Mouse (Mus musculus) kidney, postnatal 36 days (tissue): ENCODE measurements around the gene Dnah14.

Experiments
- DNase-seq, 2 experiments: peaks; one replicate each; pipeline ENCODE4 v3.0.0; 2021 to 2022; ENCODE audit warnings: mixed read lengths in 2 of 2

The Dnah14 gene

GRCm38 (mm10) chr1:181793541-181793940 is 217.2 kb downstream of the Dnah14 start:
- DNase-seq = peak; percentile 40 to 60

- no peak for DNase-seq
These were observed 223.6 kb downstream of the Dnah14 start for GRCm38 (mm10) chr1:181799911-181800310.

GRCm38 (mm10) chr1:181800667-181801066 is 224.3 kb downstream of the Dnah14 start:
- no peak for DNase-seq

GRCm38 (mm10) chr1:181811481-181812223 is 235.3 kb downstream of the Dnah14 start:
- no peak for DNase-seq

GRCm38 (mm10) chr1:181826716-181827115 is 250.4 kb downstream of the Dnah14 start:
- DNase-seq = no peak

- peak; percentile 17 to 64 for DNase-seq
These were observed 252.0 kb downstream of the Dnah14 start for GRCm38 (mm10) chr1:181828365-181828764.

DNA sequence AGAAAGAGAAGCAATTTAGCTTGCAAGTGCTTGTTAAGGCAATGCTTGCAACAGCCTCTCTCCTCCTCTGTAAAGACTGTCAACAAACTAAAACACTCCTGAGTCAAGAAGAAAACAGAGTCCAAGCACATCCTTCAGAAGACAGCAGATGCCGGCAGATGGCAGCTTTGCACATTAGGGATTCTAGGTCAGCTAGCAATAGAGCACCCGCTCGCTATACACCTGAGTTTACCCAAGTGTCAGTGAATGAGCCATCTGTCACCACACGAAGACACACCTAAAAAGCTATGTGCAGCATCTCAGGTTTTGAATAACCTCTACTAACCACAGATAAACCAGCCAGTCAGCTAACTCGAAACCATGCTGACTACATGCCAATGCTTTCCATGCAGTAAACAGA is 256.4 kb downstream of the Dnah14 start:
- no peak for DNase-seq

- no peak for DNase-seq
These were observed 256.8 kb downstream of the Dnah14 start for GRCm38 (mm10) chr1:181833143-181833542.

DNA sequence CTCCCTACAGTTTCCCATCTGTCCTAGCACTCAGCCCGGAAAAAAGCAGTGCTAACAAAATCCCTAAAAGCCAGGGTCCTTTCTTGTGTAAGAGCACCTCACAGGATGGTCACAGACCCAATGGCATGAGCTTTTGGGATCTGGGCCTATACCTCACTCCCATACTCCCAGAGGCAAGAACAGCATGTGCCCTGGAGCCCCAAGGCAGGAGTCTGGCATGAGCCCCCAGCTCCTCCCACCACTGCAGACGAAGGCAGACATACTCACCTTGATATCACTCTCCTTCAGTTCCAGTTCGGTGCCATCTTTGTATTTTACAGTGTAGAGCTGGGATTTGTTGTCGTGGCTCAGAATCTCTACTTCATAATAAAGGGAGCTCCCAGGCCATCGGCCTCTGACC is 261.8 kb downstream of the Dnah14 start:
- no peak for DNase-seq

DNA sequence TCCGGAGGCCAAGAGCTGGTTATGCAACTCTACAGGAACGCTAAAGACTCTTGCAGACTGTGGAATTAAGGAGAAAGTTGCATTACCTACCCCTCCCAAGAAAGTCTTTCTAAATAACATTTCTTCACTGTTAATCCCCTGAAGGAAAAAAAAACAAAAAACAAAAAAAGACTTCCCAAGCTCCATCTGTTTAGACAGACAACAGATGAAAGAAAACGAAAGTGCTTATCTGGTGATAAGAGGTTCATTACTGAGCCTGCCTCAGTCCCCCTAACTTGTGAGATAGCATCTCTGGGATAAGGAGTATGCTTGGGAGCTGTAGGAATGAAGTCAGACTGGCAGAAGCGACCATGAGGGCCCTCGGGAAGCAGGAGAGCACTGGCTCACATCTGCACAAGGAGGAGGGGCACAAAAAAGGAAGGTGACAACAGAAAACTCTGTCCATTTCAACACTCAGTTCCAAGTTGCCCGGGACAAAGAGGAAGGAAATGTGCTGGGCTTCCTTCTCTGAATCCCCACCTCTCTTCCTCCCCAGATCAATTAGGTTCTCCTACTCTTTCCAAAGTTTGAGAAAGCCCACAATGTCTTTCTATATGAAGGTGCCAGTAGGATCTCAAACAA is 263.5 kb downstream of the Dnah14 start:
- peak in 1 of 2 experiments; percentile 9 for DNase-seq

- peak in 1 of 2 experiments; percentile 36 for DNase-seq
These were observed 265.0 kb downstream of the Dnah14 start for GRCm38 (mm10) chr1:181841396-181841795.

GRCm38 (mm10) chr1:181841864-181842672 is 265.7 kb downstream of the Dnah14 start:
- DNase-seq = peak; percentile 97

DNA sequence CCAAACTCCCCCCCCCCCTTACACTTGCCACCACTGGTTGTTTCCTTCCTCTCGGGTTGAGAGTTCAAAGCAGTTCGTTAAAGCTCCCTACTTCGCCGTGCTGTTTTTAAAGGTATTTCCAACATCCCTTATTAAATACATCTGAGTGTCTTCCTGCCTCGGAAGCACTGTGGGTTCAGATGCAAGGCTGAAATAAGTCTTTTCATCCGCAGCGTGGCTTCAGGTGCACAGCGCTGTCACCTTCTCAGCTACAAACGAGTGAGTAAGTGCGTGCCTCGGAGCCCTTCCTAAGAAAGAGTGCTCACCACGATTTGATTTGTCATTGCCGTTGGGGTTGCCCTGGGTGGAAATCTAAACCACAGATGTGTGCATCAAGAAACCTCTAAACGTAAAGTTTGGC is 266.4 kb downstream of the Dnah14 start, which contains the start of gene Lbr:
Lbr (minus strand) TSS at position 266 of the 400 bp plus-strand sequence.
- DNase-seq = no peak

- no peak for DNase-seq
These were observed 268.7 kb downstream of the Dnah14 start for GRCm38 (mm10) chr1:181844874-181845547.

- peak; percentile 39 to 40 for DNase-seq
These were observed 269.4 kb downstream of the Dnah14 start for GRCm38 (mm10) chr1:181845767-181846166.

GRCm38 (mm10) chr1:181847396-181847795 is 271.0 kb downstream of the Dnah14 start:
- peak; percentile 63 to 66 for DNase-seq

- no peak for DNase-seq
These were observed 271.9 kb downstream of the Dnah14 start for GRCm38 (mm10) chr1:181848210-181848609.

DNA sequence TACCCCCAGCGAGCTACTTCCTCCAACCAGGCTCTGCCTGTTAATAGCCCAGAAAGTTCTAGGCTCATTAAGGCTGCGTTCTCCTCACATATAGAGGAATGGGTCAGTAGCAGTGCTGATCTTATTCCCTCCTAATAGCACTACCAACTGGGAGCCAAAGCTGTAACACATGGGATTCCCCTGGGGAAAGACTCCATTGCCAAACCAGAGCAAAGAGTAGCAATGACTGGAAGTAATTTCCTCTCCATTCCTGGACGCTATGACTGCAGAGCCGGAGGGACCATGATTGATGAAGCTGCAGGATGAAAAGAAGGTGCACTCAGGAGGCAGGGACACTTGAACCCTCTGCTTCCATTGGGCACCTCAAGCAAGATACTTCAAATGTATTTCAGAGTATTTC is 274.1 kb downstream of the Dnah14 start:
- no peak for DNase-seq

DNA sequence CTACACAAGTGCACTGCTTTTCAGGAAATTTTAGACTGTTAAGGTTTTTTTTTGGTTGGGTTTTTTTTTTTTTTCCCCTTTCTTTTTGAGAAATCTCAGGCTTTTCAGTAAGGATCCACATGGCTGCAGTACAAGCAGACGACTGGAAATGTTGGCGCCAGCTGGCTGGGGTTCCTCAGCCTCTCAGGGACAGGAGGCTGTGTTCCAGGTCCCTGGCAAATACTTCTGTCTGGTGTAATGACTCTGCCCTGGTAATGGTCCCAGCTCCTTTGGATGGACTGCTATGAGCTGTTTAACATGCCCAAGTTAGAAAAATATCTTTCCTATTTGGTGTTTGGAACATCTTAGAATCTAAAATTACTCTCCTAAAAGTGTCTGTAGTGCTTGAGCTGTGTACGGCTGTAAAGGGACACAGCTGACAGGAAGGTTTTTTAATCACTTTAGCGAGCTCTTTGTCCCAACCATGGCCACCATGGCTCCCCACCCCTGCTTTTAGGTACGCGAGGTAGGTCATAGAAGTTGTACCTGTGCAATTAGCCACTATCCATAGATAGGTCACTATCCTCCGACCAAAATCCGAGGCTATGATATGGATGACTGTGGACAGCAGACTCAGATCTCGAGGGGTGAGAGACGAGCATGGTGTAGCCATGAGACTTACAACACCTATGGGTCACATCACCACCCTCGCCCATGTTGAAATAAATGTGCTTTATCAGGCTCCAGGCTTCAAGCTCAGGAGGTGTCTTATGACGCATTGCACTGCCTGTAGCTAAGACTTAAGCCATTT is 275.4 kb downstream of the Dnah14 start:
- DNase-seq = no peak

GRCm38 (mm10) chr1:181852466-181852865 is 276.1 kb downstream of the Dnah14 start:
- DNase-seq = peak; percentile 47 to 53

GRCm38 (mm10) chr1:181853081-181853736 is 276.9 kb downstream of the Dnah14 start:
- peak; percentile 39 to 63 for DNase-seq
